Mouse (Mus musculus) embryonic facial prominence, embryonic 13.5 days (tissue): ENCODE measurements around the gene Ubap2. TPM values are rescaled to one million over a fixed set of nuclear protein-coding genes. Genes with fewer than 3 reads are reported as not detected.
A peak's percentile ranks its signal among the peaks of the same experiment; 100 is the strongest.

Experiments
- ATAC-seq: fragments of 200-750 bp; cut with Nextera tagmentation; 2 replicates; pipeline ENCODE4 v1.8.0; 2017; ENCODE audit warnings: low read depth; ENCODE audit not compliant: insufficient number of reproducible peaks, insufficient read depth, low FRiP score, low TSS enrichment
- H3K27ac ChIP-seq: fragments of 300-500 bp; sonication (generic); 2 replicates; pipeline ENCODE4 v1.5.1; 2015; ENCODE audit warnings: moderate library complexity, mild to moderate bottlenecking, inconsistent platforms
- H3K27me3 ChIP-seq: fragments of 300-500 bp; sonication (generic); 2 replicates; pipeline ENCODE4 v1.6.1; 2015; ENCODE audit warnings: mild to moderate bottlenecking, inconsistent platforms
- H3K36me3 ChIP-seq: fragments of 300-500 bp; sonication (generic); 2 replicates; pipeline ENCODE4 v1.6.1; 2015; ENCODE audit warnings: mild to moderate bottlenecking, inconsistent platforms
- H3K4me1 ChIP-seq: fragments of 300-500 bp; sonication (generic); 2 replicates; pipeline ENCODE4 v1.6.1; 2015; ENCODE audit warnings: inconsistent platforms
- H3K4me2 ChIP-seq: fragments of 300-500 bp; sonication (generic); 2 replicates; pipeline ENCODE4 v1.6.1; 2015; ENCODE audit warnings: moderate library complexity, mild to moderate bottlenecking, inconsistent platforms
- H3K4me3 ChIP-seq: fragments of 300-500 bp; sonication (generic); 2 replicates; pipeline ENCODE4 v1.5.1; 2015; ENCODE audit warnings: mild to moderate bottlenecking, inconsistent platforms
- H3K9ac ChIP-seq: fragments of 300-500 bp; sonication (generic); 2 replicates; pipeline ENCODE4 v1.6.1; 2015; ENCODE audit warnings: mild to moderate bottlenecking, inconsistent platforms
- H3K9me3 ChIP-seq: fragments of 300-500 bp; sonication (generic); 2 replicates; pipeline ENCODE4 v1.6.1; 2016; ENCODE audit warnings: inconsistent platforms
- WGBS: fragments of 180-500 bp; shearing (Covaris S2); methylation state at CpG from one replicate; pipeline ENCODE4 v1.1.7; 2015; ENCODE audit warnings: mixed read lengths; 5-methylcytosine and 5-hydroxymethylcytosine counted together
- polyA plus RNA-seq: library from polyadenylated mRNA; unstranded; fragments of >200 nt; fragmentation: Nextera tagmentation; extraction: Ambion mirVana; gene quantifications from 2 replicates; pipeline ENCODE4 v1.2.1, GENCODE M21; 2015

Gene Ubap2
- polyA plus RNA-seq, 1 experiment from 2014 or later: 65.9 TPM

GRCm38 (mm10) chr4:41298976-41299375 is 24.0 kb upstream of the Ubap2 start:
- Histone ChIP-seq H3K4me3 (no peak overlapping the region), H3K36me3 (peaks cover 92% of the 10 kb centered on the region), H3K27ac (no peak overlapping the region), H3K27me3 (no peaks in the 10 kb centered on the region), H3K4me1 (no peaks in the 10 kb centered on the region), H3K4me2 (no peak overlapping the region), H3K9me3 (no peaks in the 10 kb centered on the region), H3K9ac (no peak overlapping the region)
- no peak for ATAC-seq
- WGBS: 91% methylated on average over 5 of the region's 5 CpGs

- no peak overlapping the region for H3K4me3 ChIP-seq
- H3K36me3 ChIP-seq: peaks cover 99% of the 10 kb centered on the region
- ATAC-seq: no peak
- no peak overlapping the region for H3K27ac ChIP-seq
- no peaks in the 10 kb centered on the region for H3K9me3 ChIP-seq
- no peak overlapping the region for H3K9ac ChIP-seq
- H3K27me3 ChIP-seq: no peaks in the 10 kb centered on the region
- H3K4me1 ChIP-seq: no peaks in the 10 kb centered on the region
- 94% methylated on average over 7 of the region's 7 CpGs for WGBS
- H3K4me2 ChIP-seq: no peak overlapping the region
Measured at GRCm38 (mm10) chr4:41295960-41296359, 21.0 kb upstream of the Ubap2 start.

GRCm38 (mm10) chr4:41295507-41295906 is 20.6 kb upstream of the Ubap2 start:
- H3K9ac ChIP-seq: no peak overlapping the region
- H3K4me1 ChIP-seq: no peaks in the 10 kb centered on the region
- H3K27ac ChIP-seq: no peak overlapping the region
- H3K27me3 ChIP-seq: no peaks in the 10 kb centered on the region
- H3K36me3 ChIP-seq: peaks cover 99% of the 10 kb centered on the region
- WGBS: 93% methylated on average over 11 of the region's 11 CpGs
- H3K9me3 ChIP-seq: no peaks in the 10 kb centered on the region
- no peak for ATAC-seq
- no peak overlapping the region for H3K4me3 ChIP-seq
- no peak overlapping the region for H3K4me2 ChIP-seq

GRCm38 (mm10) chr4:41293907-41294306 is 19.0 kb upstream of the Ubap2 start:
- Histone ChIP-seq H3K9me3 (no peaks in the 10 kb centered on the region), H3K36me3 (peaks cover 88% of the 10 kb centered on the region), H3K27me3 (no peaks in the 10 kb centered on the region), H3K4me2 (no peak overlapping the region), H3K9ac (no peak overlapping the region), H3K4me1 (no peaks in the 10 kb centered on the region; the same call in 1 of the 2 replicates), H3K27ac (no peak overlapping the region), H3K4me3 (no peak overlapping the region)
- 74% methylated on average over 4 of the region's 4 CpGs for WGBS
- ATAC-seq: peak; percentile 34; the same call in 1 of the 2 replicates

- Histone ChIP-seq H3K4me3 (no peak overlapping the region), H3K27ac (peak overlapping the region; percentile 55; the same call in 1 of the 2 replicates), H3K4me1 (no peaks in the 10 kb centered on the region; the same call in 1 of the 2 replicates), H3K27me3 (no peaks in the 10 kb centered on the region), H3K9ac (no peak overlapping the region), H3K9me3 (no peaks in the 10 kb centered on the region), H3K4me2 (no peak overlapping the region), H3K36me3 (peaks cover 47% of the 10 kb centered on the region)
- WGBS: 59% methylated on average over 7 of the region's 7 CpGs
- ATAC-seq: no peak
Measured at GRCm38 (mm10) chr4:41289802-41290201, 14.9 kb upstream of the Ubap2 start.

- no peaks in the 10 kb centered on the region; the same call in 1 of the 2 replicates for H3K4me1 ChIP-seq
- no peak overlapping the region for H3K4me2 ChIP-seq
- H3K4me3 ChIP-seq: no peak overlapping the region
- H3K9me3 ChIP-seq: no peaks in the 10 kb centered on the region
- H3K36me3 ChIP-seq: peaks cover 14% of the 10 kb centered on the region
- no peak for ATAC-seq
- H3K27ac ChIP-seq: no peak overlapping the region
- WGBS: 20% methylated on average over 3 of the region's 3 CpGs
- H3K9ac ChIP-seq: no peak overlapping the region
- H3K27me3 ChIP-seq: no peaks in the 10 kb centered on the region
Measured at GRCm38 (mm10) chr4:41286420-41286819, 11.5 kb upstream of the Ubap2 start.

- Histone ChIP-seq H3K4me1 (no peaks in the 10 kb centered on the region; the same call in 1 of the 2 replicates), H3K27ac (peak overlapping the region; percentile 22; the same call in 1 of the 2 replicates), H3K4me2 (no peak overlapping the region), H3K36me3 (no peaks in the 10 kb centered on the region), H3K9me3 (no peaks in the 10 kb centered on the region), H3K9ac (no peak overlapping the region), H3K27me3 (no peaks in the 10 kb centered on the region), H3K4me3 (no peak overlapping the region)
- 67% methylated on average over 2 of the region's 2 CpGs for WGBS
- no peak for ATAC-seq
Measured at GRCm38 (mm10) chr4:41284087-41284486, 9.1 kb upstream of the Ubap2 start.

- Histone ChIP-seq H3K27me3 (no peaks in the 10 kb centered on the region), H3K4me1 (peaks cover 28% of the 10 kb centered on the region), H3K4me2 (peak overlapping the region; percentile 68), H3K4me3 (peak overlapping the region; percentile 82), H3K9ac (peak overlapping the region; percentile 91), H3K9me3 (no peaks in the 10 kb centered on the region), H3K27ac (peak overlapping the region; percentile 95), H3K36me3 (peaks cover 8% of the 10 kb centered on the region)
- no peak for ATAC-seq
- WGBS: 74% methylated on average over 5 of the region's 5 CpGs
Measured at GRCm38 (mm10) chr4:41275927-41276326, 983 bp upstream of the Ubap2 start.

- H3K9ac ChIP-seq: peak overlapping the region; percentile 91
- H3K4me2 ChIP-seq: peak overlapping the region; percentile 68
- H3K9me3 ChIP-seq: no peaks in the 10 kb centered on the region
- peak; percentile 39 for ATAC-seq
- peaks cover 21% of the 10 kb centered on the region for H3K36me3 ChIP-seq
- peak overlapping the region; percentile 95 for H3K27ac ChIP-seq
- 3% methylated on average over 17 of the region's 18 CpGs for WGBS
- no peaks in the 10 kb centered on the region for H3K27me3 ChIP-seq
- peaks cover 28% of the 10 kb centered on the region for H3K4me1 ChIP-seq
- H3K4me3 ChIP-seq: peak overlapping the region; percentile 82
Measured at GRCm38 (mm10) chr4:41274377-41274979, 466 bp downstream of the Ubap2 start.

GRCm38 (mm10) chr4:41268133-41268532 is 6.8 kb downstream of the Ubap2 start:
- no peak overlapping the region for H3K9ac ChIP-seq
- H3K4me3 ChIP-seq: no peak overlapping the region
- no peak for ATAC-seq
- H3K4me2 ChIP-seq: no peak overlapping the region
- no peaks in the 10 kb centered on the region for H3K27me3 ChIP-seq
- H3K9me3 ChIP-seq: no peaks in the 10 kb centered on the region
- H3K4me1 ChIP-seq: peaks cover 12% of the 10 kb centered on the region
- H3K36me3 ChIP-seq: peaks cover 47% of the 10 kb centered on the region
- no peak overlapping the region for H3K27ac ChIP-seq

- no peaks in the 10 kb centered on the region for H3K27me3 ChIP-seq
- no peaks in the 10 kb centered on the region for H3K9me3 ChIP-seq
- H3K36me3 ChIP-seq: peaks cover 57% of the 10 kb centered on the region
- H3K27ac ChIP-seq: no peak overlapping the region
- no peak overlapping the region for H3K9ac ChIP-seq
- no peak overlapping the region for H3K4me3 ChIP-seq
- 82% methylated on average over 4 of the region's 4 CpGs for WGBS
- H3K4me1 ChIP-seq: no peaks in the 10 kb centered on the region
- H3K4me2 ChIP-seq: no peak overlapping the region
- no peak for ATAC-seq
Measured at GRCm38 (mm10) chr4:41266350-41266749, 8.6 kb downstream of the Ubap2 start.

- H3K4me1 ChIP-seq: no peaks in the 10 kb centered on the region
- no peak overlapping the region for H3K9ac ChIP-seq
- no peak overlapping the region for H3K4me2 ChIP-seq
- ATAC-seq: no peak
- H3K27me3 ChIP-seq: no peaks in the 10 kb centered on the region
- no peak overlapping the region for H3K4me3 ChIP-seq
- H3K9me3 ChIP-seq: no peaks in the 10 kb centered on the region
- H3K27ac ChIP-seq: no peak overlapping the region
- H3K36me3 ChIP-seq: peaks cover 24% of the 10 kb centered on the region
Measured at GRCm38 (mm10) chr4:41260691-41261090, 14.3 kb downstream of the Ubap2 start.
